Mouse (Mus musculus) 416B (cell line): Measurements from ENCODE around the gene Pou4f1.

Experiments used
- DNase-seq: peaks from one replicate; pipeline ENCODE4 v3.0.0; 2011; ENCODE audit warnings: low read depth

Pou4f1 gene

DNA sequence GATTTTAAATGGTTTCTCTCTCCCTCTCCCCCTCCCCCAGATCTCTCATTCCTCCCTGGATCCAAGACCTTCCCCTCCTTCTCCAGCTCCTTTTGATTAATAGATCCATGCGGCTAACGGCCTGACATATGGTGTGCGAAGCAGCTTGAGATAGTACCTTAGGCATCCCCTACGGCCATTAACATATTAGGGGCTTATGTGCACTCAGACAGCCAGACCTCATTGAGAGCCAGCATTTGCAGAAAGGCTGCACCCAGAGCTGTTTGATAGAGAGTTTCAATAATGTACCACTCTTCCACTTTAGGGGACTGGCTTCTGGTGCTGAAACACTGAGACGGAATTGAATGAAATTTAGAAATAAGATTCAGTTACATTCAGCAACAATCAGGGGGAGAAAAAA is 10.8 kb downstream of the Pou4f1 start:
- DNase-seq = no peak

DNA sequence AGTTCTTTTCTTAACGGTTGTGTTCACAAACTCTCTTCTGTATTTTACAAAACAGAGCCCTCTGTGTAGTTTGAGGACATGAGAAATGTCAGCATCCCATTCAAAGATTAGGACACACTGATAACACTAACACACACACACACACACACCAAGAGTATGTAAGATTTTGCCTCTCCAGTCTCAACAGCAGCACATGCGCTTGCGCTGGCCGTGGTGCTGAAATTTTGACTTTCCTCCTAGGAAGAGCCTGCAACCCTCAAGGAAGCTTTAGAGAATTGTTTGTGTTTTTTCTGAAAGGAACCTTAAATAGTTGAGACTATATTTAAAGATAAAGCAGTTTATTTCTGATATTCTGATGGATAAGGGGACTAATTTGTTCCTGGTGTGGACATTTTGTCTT is 14.0 kb downstream of the Pou4f1 start:
- DNase-seq = peak; percentile 51

DNA sequence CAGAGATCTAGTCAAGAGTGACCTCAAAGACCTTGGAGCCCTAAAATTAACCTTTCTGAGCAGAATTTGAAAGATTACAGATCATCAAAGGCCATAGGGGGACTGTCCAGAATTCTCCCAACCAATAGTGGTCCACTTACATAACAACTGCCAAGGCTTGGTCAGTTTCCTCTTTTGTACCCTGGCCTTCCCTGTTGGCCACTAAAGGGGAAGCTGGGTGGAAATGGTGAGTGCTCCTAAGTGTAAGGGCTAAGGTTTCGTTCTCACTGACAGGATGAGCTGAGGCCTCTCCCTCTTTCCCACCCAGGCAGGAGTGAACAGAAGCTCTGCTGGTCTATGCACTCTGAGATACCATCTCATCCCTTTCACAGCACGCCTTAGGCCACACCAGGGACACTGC is 33.5 kb downstream of the Pou4f1 start:
- DNase-seq = peak; percentile 4

DNA sequence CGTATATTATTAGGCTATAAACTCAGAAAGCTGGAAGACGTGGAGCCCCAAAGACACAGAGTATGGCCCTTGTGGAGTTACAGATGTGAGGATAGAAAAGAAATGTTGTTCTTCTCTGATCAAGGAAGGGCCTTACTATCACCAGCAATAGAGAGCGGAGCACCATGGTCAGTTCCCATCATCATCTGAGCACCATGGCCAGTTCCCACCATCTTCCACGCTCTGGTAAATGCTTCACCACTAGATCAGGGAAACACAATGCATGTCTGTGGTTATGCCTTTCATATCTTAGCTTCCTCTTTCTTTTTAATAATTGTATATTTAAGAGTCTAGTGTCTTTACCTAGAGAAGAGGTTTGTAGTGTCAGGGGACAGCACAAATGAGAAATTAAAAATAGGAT is 37.0 kb downstream of the Pou4f1 start:
- peak; percentile 1 for DNase-seq

DNA sequence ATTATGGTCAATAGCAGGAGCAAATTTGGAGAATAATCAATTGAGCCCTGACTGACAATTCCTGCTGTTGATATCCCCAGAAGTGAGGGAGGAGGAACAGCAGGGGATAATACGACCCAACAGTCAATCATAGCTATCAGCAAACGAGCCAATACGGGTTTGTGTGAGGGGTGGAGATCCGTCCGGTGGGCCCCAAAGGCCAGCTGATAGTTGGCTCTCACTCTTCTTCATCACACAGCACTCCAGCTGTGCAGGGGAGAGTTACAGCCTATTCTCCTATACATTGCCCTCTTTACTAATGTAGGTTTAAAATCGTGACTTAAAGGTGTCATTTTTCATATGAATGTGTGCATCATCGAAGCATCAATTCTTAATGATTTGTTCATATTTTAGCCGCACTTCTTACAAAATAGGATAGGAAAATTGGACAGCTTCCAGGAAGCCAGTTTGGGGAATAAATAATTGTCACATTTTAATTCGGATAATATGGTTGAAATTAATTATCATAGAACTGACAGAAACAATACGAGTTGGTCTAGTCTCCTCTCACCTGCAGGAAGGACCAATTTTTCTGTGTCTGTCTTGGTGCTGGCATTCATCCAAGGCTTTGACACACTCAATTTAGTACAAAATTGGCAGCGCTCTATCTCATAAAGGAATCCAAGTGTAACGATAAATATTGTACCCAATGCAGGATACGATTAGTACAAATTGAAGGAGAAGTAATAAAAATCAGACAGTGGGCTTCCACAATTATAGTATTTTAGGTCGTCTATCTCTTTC is 43.9 kb downstream of the Pou4f1 start:
- no peak for DNase-seq
